Mouse (Mus musculus) bone marrow macrophage, adult 2 months (primary cell): ENCODE data around the gene Btbd1. TPM values are rescaled to one million over a fixed set of nuclear protein-coding genes. Genes with fewer than 3 reads are reported as not detected.

Experiments used
- H3K27ac ChIP-seq: 2 replicates; pipeline ENCODE4 v1.5.1; 2012; ENCODE audit warnings: low read depth, low read length; ENCODE audit not compliant: insufficient read depth
- H3K4me1 ChIP-seq: 2 replicates; pipeline ENCODE4 v1.6.1; 2012; ENCODE audit warnings: low read length; ENCODE audit not compliant: control insufficient read depth, insufficient read depth
- H3K4me3 ChIP-seq: 2 replicates; pipeline ENCODE4 v1.5.1; 2012; ENCODE audit warnings: mild to moderate bottlenecking, low read length, moderate library complexity; ENCODE audit not compliant: insufficient read depth
- CTCF ChIP-seq: IDR thresholded peaks from 2 replicates; pipeline ENCODE4 v1.5.1; 2012; ENCODE audit warnings: low read depth, mild to moderate bottlenecking, low read length, moderate library complexity
- POLR2A ChIP-seq: IDR thresholded peaks from 2 replicates; pipeline ENCODE4 v1.6.1; 2012; ENCODE audit warnings: mild to moderate bottlenecking, low read depth, low read length, borderline replicate concordance
- polyA plus RNA-seq: library from polyadenylated mRNA; stranded (reverse); fragments of >200 nt; gene quantifications from 2 replicates; pipeline ENCODE4 v1.2.4, GENCODE M21; 2012; ENCODE audit not compliant: missing spikeins, insufficient read depth, insufficient read length

Gene Btbd1
- polyA plus RNA-seq, 1 experiment: 104 TPM

DNA sequence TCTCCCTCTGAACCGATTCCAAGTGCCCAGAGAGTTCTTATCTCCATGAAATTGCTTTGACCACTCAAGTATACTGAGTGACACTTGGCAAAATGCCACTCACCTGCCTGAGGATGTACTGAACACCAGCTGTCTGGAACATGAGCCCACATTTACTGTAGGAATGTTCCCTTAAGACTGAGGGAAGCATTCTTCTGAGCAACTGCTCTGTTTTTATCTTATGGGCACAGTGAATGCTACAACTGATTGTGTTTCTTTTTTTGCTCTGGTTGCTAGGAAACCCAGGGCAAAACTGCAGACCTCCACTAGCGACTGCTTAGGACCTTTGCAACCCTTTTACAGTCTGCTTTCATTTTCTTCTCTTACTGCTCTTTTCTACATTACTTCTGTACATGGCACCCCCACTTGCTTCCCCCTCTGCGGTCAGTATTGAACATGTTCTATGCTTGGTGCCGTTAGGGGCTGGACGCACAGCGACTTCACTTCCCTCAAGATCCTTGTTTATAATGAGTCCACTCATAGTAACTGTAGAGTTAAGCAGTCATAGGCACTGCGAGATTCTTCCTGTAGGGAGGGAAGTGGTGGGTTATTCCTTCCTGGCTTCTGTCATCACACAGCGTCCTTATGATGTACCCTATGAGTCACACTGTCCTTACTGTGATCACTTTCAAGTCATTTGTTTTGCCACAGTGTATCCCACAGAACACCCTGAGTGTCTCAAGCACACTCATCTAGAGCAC lies 25.5 kb upstream of the Btbd1 start:
- Histone ChIP-seq H3K27ac (peak overlapping the region; percentile 82), H3K4me3 (peak overlapping the region; percentile 41)

GRCm38 (mm10) chr7:81851706-81852105 lies 22.5 kb upstream of the Btbd1 start:
- H3K4me3 ChIP-seq: no peak overlapping the region
- peaks cover 61% of the 10 kb centered on the region for H3K4me1 ChIP-seq
- TF ChIP-seq CTCF (no peak), POLR2A (no peak)
- no peak overlapping the region for H3K27ac ChIP-seq

More for the DNA sequence above, 25.5 kb upstream of the Btbd1 start:
- TF ChIP-seq POLR2A (no peak), CTCF (no peak)
- H3K4me1 ChIP-seq: peaks cover 50% of the 10 kb centered on the region

DNA sequence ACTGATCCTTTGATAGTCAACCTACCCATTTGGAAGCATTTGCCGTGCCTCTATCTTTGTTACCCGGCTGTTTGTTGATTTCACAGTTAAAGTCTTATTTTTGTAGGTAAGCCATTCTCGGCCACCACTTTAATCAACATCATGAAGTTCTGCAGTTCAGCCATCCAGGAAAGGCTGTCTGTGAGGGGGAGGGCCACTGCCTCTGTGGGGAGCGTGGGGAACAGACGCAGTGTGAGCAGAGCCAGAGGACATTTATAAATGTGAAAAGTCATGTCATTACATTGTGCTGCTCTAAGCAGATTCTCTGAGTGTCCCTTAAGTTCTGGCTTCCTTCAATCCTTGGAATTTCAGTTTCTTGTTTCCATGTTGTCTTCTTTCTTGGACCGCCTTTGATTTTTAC lies 20.9 kb upstream of the Btbd1 start:
- no peak for TF ChIP-seq POLR2A
- TF ChIP-seq CTCF: no peak
- H3K4me1 ChIP-seq: peaks cover 50% of the 10 kb centered on the region
- H3K27ac ChIP-seq: peak overlapping the region; percentile 92
- no peak overlapping the region for H3K4me3 ChIP-seq

- H3K27ac ChIP-seq: peak overlapping the region; percentile 92
- TF ChIP-seq CTCF: no peak
- TF ChIP-seq POLR2A: no peak
- H3K4me1 ChIP-seq: peaks cover 50% of the 10 kb centered on the region
- no peak overlapping the region for H3K4me3 ChIP-seq
Measured at GRCm38 (mm10) chr7:81849633-81850032, 20.4 kb upstream of the Btbd1 start.

- Histone ChIP-seq H3K27ac (peak overlapping the region; percentile 92), H3K4me3 (no peak overlapping the region), H3K4me1 (peaks cover 46% of the 10 kb centered on the region)
- TF ChIP-seq CTCF (no peak), POLR2A (no peak)
Measured at GRCm38 (mm10) chr7:81849214-81849613, 20.0 kb upstream of the Btbd1 start.

GRCm38 (mm10) chr7:81847777-81848176 lies 18.5 kb upstream of the Btbd1 start:
- H3K4me1 ChIP-seq: peaks cover 48% of the 10 kb centered on the region

GRCm38 (mm10) chr7:81847010-81847409 lies 17.8 kb upstream of the Btbd1 start:
- H3K4me1 ChIP-seq: peaks cover 51% of the 10 kb centered on the region
- TF ChIP-seq POLR2A: no peak
- TF ChIP-seq CTCF: no peak
- no peak overlapping the region for H3K4me3 ChIP-seq
- H3K27ac ChIP-seq: no peak overlapping the region

More at GRCm38 (mm10) chr7:81847777-81848176, 18.5 kb upstream of the Btbd1 start:
- TF ChIP-seq POLR2A: no peak
- TF ChIP-seq CTCF: no peak
- Histone ChIP-seq H3K4me3 (no peak overlapping the region), H3K27ac (no peak overlapping the region)

- TF ChIP-seq POLR2A (no peak), CTCF (no peak)
- Histone ChIP-seq H3K27ac (no peak overlapping the region), H3K4me3 (no peak overlapping the region), H3K4me1 (peaks cover 41% of the 10 kb centered on the region)
Measured at GRCm38 (mm10) chr7:81846008-81846407, 16.8 kb upstream of the Btbd1 start.

DNA sequence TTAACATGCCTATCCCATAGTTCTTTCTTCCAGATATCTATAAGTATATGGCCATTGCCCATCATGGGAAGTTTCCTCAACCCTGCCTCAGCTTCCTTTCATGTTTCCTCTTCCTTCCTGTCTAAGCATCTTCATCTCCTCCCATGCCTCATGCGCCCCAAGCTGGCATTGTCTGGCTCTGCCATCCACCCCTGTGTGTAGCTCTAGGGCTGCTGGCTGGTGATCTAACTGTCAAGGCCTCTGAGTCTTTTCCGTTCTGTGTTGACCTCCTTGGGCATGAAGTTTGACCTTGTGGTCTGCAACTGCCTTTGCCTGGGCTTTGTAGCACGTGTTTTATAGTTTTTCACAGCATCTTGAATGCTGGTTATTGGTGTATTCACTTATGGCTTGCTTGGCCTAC lies 16.1 kb upstream of the Btbd1 start:
- peaks cover 34% of the 10 kb centered on the region for H3K4me1 ChIP-seq
- H3K4me3 ChIP-seq: no peak overlapping the region
- H3K27ac ChIP-seq: no peak overlapping the region
- TF ChIP-seq CTCF (no peak), POLR2A (no peak)

- H3K27ac ChIP-seq: no peak overlapping the region
- TF ChIP-seq POLR2A (no peak), CTCF (no peak)
- no peak overlapping the region for H3K4me3 ChIP-seq
- peaks cover 30% of the 10 kb centered on the region for H3K4me1 ChIP-seq
Measured at GRCm38 (mm10) chr7:81844801-81845200, 15.6 kb upstream of the Btbd1 start.
